Mouse (Mus musculus) heart, postnatal 10 days (tissue): Measurements from ENCODE around the gene Gm9844. TPM values are rescaled to one million over a fixed set of nuclear protein-coding genes. Genes with fewer than 3 reads are reported as not detected.
A peak's percentile ranks its signal among the peaks of the same experiment; 100 is the strongest.
"Not testable (repeated sequence)": the region's sequence is repeated elsewhere in the genome, so short reads cannot be mapped to it uniquely, and the experiment has no call there.

Source experiments
- DNase-seq, 2 experiments: peaks; one replicate each; pipeline ENCODE4 v3.0.0; 2021
- intact Hi-C: fragments of 180-260 bp; cut with DNase I; formaldehyde crosslinking; loops from one replicate; pipeline ENCODE4 v1.15.1; 2025
- total RNA-seq, 2 experiments: library from RNA; stranded (reverse); gene quantifications; 2 replicates each; pipeline ENCODE4 v1.2.3; 2021

Gene Gm9844
- total RNA-seq: 1 to 10 TPM in 1 of 2 experiments, not detected in 1; 2.3 TPM

GRCm38 (mm10) chr7:24861913-24862312, at the start of gene Gm9844:
Gene Gm9844 (plus strand): TSS chr7:24862213.
- intact Hi-C loops: no loop called here
- no peak for DNase-seq

GRCm38 (mm10) chr7:24817502-24817901, 44.5 kb upstream of the Gm9844 start:
- peak; percentile 58 to 77 for DNase-seq
- intact Hi-C loops: loop anchor here (5.0 kb wide), 2 partner anchors 50 to 150 kb away; partner anchors contain the start of gene Lypd4

GRCm38 (mm10) chr7:24824452-24824851, 37.6 kb upstream of the Gm9844 start:
- intact Hi-C loops: no loop called here
- DNase-seq: no peak

GRCm38 (mm10) chr7:24827181-24827580, 34.8 kb upstream of the Gm9844 start:
- intact Hi-C loops: no loop called here
- DNase-seq: no peak

- not testable (repeated sequence) for DNase-seq
- intact Hi-C loops: loop anchor here (5.0 kb wide), 1 partner anchor 738 kb away; no protein-coding TSS in a partner anchor
Measured at GRCm38 (mm10) chr7:24838732-24839409, 23.1 kb upstream of the Gm9844 start.

GRCm38 (mm10) chr7:24839410-24839808, 22.6 kb upstream of the Gm9844 start:
- intact Hi-C loops: loop anchor here (5.0 kb wide), 1 partner anchor 738 kb away; no protein-coding TSS in a partner anchor
- no peak for DNase-seq

- no peak for DNase-seq
- intact Hi-C loops: no loop called here
Measured at GRCm38 (mm10) chr7:24840331-24840730, 21.7 kb upstream of the Gm9844 start.

- intact Hi-C loops: no loop called here
- no peak for DNase-seq
Measured at GRCm38 (mm10) chr7:24841009-24841408, 21.0 kb upstream of the Gm9844 start.

GRCm38 (mm10) chr7:24844144-24844543, 17.9 kb upstream of the Gm9844 start:
- intact Hi-C loops: no loop called here
- DNase-seq: no peak

GRCm38 (mm10) chr7:24845181-24845580, 16.8 kb upstream of the Gm9844 start:
- intact Hi-C loops: no loop called here
- no peak for DNase-seq

GRCm38 (mm10) chr7:24845713-24846112, 16.3 kb upstream of the Gm9844 start:
- intact Hi-C loops: no loop called here
- no peak for DNase-seq

- DNase-seq, intact Hi-C loops: not testable (repeated sequence)
Measured at GRCm38 (mm10) chr7:24846576-24846975, 15.4 kb upstream of the Gm9844 start.

GRCm38 (mm10) chr7:24850162-24850561, 11.9 kb upstream of the Gm9844 start:
- intact Hi-C loops: no loop called here
- no peak for DNase-seq

- no peak for DNase-seq
- intact Hi-C loops: no loop called here
Measured at GRCm38 (mm10) chr7:24850899-24851303, 11.1 kb upstream of the Gm9844 start.

GRCm38 (mm10) chr7:24851596-24852325, 10.3 kb upstream of the Gm9844 start:
- DNase-seq: no peak
- intact Hi-C loops: no loop called here

- intact Hi-C loops: no loop called here
- no peak for DNase-seq
Measured at GRCm38 (mm10) chr7:24852557-24853232, 9.3 kb upstream of the Gm9844 start.

- no peak for DNase-seq
- intact Hi-C loops: no loop called here
Measured at GRCm38 (mm10) chr7:24853233-24853563, 8.8 kb upstream of the Gm9844 start.

- intact Hi-C loops: no loop called here
- DNase-seq: no peak
Measured at GRCm38 (mm10) chr7:24853695-24854094, 8.3 kb upstream of the Gm9844 start.

GRCm38 (mm10) chr7:24856460-24857120, 5.4 kb upstream of the Gm9844 start:
- intact Hi-C loops: no loop called here
- no peak for DNase-seq

GRCm38 (mm10) chr7:24859234-24859633, 2.8 kb upstream of the Gm9844 start:
- intact Hi-C loops: no loop called here
- no peak for DNase-seq

- intact Hi-C loops: no loop called here
- no peak for DNase-seq
Measured at GRCm38 (mm10) chr7:24862853-24863252, 840 bp downstream of the Gm9844 start.
